Mouse (Mus musculus): ENCODE data around the gene Trim37.
"Not testable (repeated sequence)": the region's sequence is repeated elsewhere in the genome, so short reads cannot be mapped to it uniquely, and the experiment has no call there.

Trim37 gene

GRCm38 (mm10) chr11:87234743-87235485 is 108.0 kb downstream of the Trim37 start:
- DNase-seq, result no peak

GRCm38 (mm10) chr11:87235486-87235872 is 108.6 kb downstream of the Trim37 start:
- no peak for DNase-seq

GRCm38 (mm10) chr11:87238891-87239530 is 112.1 kb downstream of the Trim37 start:
- DNase-seq, result no peak

GRCm38 (mm10) chr11:87240141-87240832 is 113.4 kb downstream of the Trim37 start:
- no peak for DNase-seq

GRCm38 (mm10) chr11:87240833-87241215 is 113.9 kb downstream of the Trim37 start:
- DNase-seq, result no peak

GRCm38 (mm10) chr11:87241256-87241655 is 114.4 kb downstream of the Trim37 start:
- DNase-seq, result no peak

- DNase-seq, result no peak
Observed at GRCm38 (mm10) chr11:87245171-87245840, 118.4 kb downstream of the Trim37 start.

- no peak for DNase-seq
Observed at GRCm38 (mm10) chr11:87246107-87246651, 119.3 kb downstream of the Trim37 start.

GRCm38 (mm10) chr11:87246724-87247493 is 120.0 kb downstream of the Trim37 start:
- DNase-seq, result no peak

GRCm38 (mm10) chr11:87247494-87247866 is 120.6 kb downstream of the Trim37 start:
- no peak for DNase-seq

- DNase-seq, result no peak
Observed at GRCm38 (mm10) chr11:87250132-87250531, 123.3 kb downstream of the Trim37 start.

- DNase-seq, result no peak
Observed at GRCm38 (mm10) chr11:87253294-87253693, 126.4 kb downstream of the Trim37 start.

GRCm38 (mm10) chr11:87254149-87254548 is 127.3 kb downstream of the Trim37 start:
- DNase-seq, result no peak

GRCm38 (mm10) chr11:87257282-87257681 is 130.4 kb downstream of the Trim37 start:
- no peak for DNase-seq

- no peak for DNase-seq
Observed at GRCm38 (mm10) chr11:87259792-87260191, 132.9 kb downstream of the Trim37 start.

- DNase-seq, result not testable (repeated sequence)
Observed at GRCm38 (mm10) chr11:87261705-87262104, 134.8 kb downstream of the Trim37 start.

GRCm38 (mm10) chr11:87263946-87264345 is 137.1 kb downstream of the Trim37 start:
- DNase-seq, result no peak

GRCm38 (mm10) chr11:87266246-87266645 is 139.4 kb downstream of the Trim37 start:
- DNase-seq, result no peak

GRCm38 (mm10) chr11:87268803-87269202 is 141.9 kb downstream of the Trim37 start:
- DNase-seq, result no peak

Data from lung, postnatal 36 days (tissue).